Mouse (Mus musculus): Measurements from ENCODE around the gene Prkaa1.
"Not testable (repeated sequence)": the region's sequence is repeated elsewhere in the genome, so short reads cannot be mapped to it uniquely, and the experiment has no call there.

Prkaa1 gene

DNA sequence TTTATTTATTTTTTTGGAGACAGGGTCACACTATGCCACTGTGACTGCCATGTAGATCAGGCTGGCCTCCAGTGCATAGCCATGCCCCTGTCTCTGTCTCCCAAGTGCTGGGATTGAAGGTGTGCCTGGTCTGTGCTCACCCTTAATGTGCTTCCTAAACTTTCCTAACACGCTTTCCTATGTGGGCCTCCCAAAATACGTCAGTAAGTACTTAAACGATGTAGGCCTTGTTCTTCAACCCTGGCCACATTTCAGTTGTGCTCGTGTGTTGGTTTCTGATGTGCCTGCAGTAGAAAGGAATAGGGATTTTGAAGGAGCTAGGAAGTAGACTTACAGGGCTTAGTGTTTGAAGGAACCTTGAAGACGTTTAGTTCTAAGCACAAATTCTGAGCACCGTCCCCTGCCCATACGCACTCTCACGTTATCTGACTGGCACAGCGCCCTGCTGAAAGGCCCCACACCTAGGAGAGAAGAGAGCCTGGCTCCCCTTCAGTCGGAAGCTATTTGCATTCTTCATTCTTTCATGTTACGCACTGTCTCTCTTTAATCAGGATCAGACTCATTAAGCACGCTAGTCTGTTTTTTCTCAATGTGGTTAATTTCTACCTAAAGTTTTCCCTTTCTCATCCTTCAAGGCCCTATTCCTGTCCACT lies 21.6 kb downstream of the Prkaa1 start:
- DNase-seq (ENCODE audit: low spot score in 2 of 2) = no peak

DNA sequence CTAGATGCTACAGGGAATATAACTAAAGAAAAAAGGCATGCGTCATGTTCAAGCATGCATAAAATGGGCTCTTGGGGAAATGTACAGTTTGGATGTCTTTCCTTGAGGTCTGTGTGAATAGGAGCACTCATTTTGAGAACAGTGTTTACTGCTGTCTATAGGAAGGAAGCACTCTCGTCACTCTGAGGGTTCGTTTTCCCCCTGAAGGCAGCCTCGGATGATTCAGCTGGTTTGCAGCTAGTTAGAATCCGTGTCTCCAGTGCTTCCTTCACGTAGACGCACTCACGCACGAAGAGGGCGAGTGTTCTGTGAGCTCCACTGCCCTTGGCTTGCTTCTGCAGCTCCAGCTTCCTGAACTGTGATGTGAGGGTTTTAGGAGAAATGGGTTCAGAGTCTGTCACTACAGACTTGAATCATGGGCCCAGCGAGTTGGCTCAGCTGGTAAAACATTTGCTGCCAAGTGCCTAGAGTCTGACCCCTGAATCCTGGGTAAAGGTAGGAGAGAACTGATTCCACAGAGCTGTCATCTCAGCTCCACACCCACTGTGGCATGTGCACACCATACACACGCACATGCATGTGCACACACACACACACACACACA lies 29.7 kb downstream of the Prkaa1 start:
- DNase-seq (ENCODE audit: low spot score in 2 of 2) = no peak

DNA sequence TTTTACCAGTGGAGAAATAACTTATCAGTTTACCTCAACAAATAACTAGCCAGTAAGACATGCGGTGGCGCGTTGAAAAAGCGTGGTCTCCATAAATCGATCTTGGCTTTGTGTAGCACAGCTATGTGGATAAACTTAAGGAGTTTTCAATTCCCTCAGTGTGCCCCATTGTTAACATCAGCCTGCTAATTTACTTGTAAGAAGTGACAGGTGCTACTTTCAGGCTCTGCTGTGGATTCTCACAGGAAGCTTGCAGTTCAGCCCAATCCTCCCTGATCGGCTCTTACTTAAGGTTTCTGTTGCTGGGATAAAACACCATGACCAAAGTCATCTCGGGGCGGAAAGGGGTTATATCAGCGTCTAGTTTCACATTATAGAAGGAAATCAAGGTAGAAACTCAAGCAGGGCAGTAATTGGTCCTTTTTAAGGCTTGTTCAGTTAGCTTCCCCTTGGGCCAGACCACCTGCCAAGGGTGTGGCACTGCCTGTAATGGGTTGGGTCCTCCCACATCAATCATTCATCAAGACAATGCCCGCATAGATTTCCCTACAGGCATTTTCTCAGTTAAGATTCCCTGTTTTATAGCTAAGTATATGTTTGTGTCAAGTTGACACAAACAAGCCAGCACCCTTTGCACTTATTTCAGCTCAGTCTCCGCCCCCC lies 41.1 kb downstream of the Prkaa1 start:
- DNase-seq (ENCODE audit: low spot score in 2 of 2) = no peak

DNA sequence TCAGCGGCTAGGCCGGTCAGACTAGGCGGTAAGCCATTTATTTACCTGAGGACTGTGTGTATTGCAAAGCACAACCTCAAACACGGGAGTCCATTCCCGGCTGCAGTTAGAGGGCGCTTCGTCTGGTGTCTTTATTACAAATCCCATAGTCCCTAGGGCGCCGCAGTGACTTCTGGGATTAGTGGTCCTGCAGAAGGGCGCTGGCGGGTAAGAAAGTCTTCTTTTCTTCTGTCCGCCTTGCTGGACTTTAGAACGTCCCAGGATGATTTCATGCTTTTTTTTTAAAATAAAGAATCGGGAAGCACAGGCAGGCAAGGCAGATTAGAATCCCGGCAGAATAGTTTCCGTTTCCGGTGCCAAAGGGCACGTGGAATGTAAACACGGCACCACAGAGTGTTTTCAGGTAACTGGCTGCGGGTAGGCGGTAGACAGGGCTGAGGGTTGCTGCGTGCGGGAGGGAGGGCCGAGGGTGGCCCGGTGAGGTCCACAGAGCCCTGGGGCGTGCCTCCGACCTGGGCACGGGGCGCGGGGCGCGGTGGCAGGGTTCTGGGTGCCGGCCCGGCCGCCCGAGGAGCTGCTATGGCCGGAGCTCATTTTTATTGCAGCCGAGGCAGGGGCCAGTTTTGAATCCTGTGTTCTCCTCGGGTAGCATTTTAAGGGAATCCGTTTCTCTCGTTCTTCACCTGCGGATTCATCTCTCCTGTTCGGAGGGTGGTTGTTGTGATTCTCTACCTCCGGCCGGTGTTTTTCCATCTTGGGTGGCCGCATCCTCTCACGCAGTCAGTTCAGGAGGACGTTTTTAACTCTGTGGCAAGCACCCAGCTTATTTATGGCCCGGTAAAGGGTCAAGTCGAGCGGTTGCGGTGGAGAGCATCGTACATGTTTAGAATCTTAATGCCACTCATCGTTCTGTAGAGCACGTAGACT lies 42.0 kb downstream of the Prkaa1 start, which contains the start of gene Ttc33:
Gene Ttc33, plus strand, starts transcription at position 160 of the 927 bp plus-strand sequence.
- peak; percentile 66 for DNase-seq (ENCODE audit: low spot score in 2 of 2)

DNA sequence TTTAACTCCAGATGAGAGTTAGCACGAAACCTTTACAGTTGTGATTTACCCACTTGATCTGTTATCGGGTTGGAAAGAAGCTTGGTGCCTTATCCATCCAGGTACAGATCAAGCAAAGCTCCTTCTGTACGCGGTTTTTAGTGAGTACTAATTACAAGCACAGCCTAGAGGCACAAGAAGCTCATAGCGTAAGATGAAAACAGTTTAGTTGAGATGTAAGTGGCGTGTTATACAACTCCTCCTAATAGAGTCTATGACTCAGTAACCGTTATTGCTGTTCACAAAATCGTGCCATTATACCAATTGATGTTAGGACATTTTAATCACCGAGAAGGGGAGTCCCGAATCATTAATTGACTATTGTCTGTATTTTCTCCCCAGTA lies 42.6 kb downstream of the Prkaa1 start:
- DNase-seq (ENCODE audit: low spot score in 2 of 2) = no peak

DNA sequence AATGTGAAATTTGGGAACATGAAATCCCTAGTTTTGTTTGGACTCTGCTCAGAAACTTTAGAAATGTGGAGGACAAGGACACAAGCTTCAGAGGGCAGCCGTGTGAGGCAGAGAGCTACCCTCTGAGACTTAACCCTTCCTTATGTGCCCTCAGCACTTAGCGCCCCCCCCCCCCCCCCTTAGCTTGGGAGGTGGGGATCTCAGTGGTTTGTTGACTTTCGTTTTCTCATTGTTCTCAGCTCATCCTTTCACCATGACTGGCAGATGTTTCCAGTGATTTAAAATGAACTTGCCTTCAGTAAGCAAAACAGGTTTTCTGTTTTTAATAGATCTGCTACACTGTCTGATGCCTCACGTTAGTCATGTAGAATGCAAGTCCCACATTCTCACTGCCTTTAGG lies 43.5 kb downstream of the Prkaa1 start:
- no peak for DNase-seq (ENCODE audit: low spot score in 2 of 2)

DNA sequence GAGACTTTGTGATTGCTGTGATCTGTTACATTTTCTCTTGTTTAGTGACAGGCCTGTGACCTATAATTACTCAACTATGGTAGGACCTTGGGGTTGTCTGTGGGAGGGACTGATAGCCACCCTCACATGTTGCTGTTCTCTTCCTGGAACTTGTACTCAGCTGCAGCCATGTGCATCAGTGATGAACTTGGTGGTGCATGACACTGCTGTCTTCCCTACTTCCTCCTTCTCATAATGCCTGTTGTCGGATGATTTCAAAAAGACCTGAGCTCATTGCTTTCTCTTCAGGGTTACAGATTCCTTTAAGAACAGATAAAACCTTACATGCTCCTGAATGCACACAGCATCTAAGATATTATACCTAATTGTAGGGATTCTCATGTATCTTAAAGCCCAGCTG lies 44.4 kb downstream of the Prkaa1 start:
- no peak for DNase-seq (ENCODE audit: low spot score in 2 of 2)

DNA sequence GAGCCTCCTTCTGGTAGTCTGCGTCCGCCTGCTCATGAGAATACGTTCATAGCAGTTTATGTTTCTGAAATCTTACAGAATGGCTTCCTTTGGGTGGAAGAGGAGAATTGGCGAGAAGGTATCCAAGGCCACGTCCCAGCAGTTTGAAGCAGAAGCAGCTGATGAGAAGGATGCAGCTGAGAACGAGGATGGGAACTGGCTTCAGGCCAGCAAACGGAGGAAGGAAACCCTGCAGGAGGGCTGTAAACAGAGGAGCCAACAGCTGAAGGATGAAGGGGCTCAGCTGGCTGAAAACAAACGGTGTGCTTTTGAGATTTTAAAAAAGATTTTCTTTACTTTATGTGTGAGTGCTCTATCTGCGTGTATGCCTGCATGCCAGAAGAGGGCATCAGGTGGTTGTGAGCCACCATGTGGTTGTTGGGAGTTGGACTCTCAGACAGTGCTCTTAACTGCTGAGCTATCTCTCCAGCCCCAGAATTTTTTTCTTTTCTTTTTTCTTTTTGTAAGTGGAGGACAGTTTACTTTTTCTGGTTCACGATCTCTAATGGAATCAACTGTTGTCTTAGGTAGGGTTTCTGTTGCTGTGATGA lies 45.9 kb downstream of the Prkaa1 start:
- DNase-seq (ENCODE audit: low spot score in 2 of 2) = peak; percentile 19 to 24

DNA sequence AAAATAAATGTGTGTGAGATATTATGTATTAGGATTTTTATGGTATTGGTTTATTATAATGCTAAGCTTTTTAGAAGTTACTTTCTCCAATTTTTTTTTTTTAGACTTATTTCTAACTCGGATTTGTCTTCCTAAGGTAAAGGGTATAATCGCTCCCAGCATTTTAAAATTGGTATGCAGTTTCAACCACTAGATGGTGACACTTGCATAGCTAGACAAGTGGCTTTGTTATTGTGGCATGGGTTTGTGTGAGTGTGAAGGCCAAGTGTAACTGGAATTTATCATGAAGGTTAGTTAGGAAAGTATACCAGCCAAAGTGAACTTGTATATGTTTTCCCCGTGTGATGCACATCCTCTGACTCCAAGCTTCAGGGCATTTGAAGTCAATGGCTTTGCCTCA lies 50.2 kb downstream of the Prkaa1 start:
- no peak for DNase-seq (ENCODE audit: low spot score in 2 of 2)

DNA sequence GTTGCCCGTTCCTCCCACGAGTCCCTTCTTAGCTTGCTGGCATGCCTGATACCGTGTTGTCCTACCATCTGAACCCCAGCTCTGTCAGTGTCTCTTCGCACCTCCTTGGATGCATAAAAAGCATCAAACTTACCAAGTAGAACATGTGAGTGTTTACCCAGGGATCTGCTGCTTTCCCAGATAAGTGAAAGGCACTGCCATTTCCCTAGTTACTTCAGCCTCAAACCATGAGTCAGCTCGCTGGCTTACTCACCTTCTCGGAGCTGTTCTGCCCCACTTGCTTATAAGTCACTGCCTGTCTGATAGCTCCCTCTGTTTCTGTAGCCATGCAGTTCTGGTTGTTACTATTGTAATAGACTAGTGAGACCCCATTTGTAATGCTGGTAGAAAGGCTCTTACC lies 50.8 kb downstream of the Prkaa1 start:
- DNase-seq (ENCODE audit: low spot score in 2 of 2) = no peak

DNA sequence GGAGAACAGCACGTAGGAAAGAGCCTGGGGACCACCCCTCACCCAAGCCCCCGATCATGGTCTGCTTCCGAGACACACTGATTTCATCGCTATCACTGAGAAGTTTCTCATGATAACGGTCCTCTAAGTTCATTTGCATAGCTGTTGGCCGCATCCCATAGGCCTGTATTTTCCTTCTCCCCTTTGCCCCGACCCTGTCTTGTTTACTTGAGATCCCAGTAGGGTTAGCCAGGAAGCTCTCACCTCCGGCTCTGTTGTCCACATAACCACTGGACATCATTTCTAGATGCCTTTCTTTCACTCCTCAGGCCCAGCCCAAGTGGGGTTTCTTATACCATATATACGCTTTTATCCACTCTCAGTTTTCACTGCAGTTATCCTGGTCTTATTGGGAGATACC lies 51.3 kb downstream of the Prkaa1 start:
- DNase-seq (ENCODE audit: low spot score in 2 of 2) = no peak

DNA sequence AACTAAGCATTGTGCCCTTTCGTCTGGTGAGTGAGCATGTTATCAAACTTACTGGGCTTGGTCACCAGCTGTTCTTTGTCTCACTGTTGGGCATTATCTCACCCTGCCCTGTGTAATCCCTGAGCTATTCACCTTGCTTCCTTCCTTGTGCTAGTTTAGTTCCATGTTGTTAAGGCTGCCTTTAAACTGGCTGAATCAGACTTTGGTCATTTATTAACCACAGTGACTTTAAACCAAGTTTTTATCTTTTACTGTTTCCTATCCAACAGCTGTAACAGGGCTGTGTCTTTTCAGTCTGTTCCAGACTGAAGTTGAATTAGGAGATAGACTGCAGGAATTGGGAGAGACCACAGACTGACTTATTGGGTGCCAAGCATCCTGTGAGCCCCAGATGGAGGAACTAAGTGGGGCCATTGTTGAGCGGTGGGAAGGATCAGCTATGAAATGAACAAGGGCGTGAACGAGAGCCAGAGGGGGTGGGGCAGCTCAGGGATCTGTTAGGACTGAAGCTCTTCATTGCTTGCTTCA lies 52.4 kb downstream of the Prkaa1 start:
- DNase-seq (ENCODE audit: low spot score in 2 of 2) = no peak

DNA sequence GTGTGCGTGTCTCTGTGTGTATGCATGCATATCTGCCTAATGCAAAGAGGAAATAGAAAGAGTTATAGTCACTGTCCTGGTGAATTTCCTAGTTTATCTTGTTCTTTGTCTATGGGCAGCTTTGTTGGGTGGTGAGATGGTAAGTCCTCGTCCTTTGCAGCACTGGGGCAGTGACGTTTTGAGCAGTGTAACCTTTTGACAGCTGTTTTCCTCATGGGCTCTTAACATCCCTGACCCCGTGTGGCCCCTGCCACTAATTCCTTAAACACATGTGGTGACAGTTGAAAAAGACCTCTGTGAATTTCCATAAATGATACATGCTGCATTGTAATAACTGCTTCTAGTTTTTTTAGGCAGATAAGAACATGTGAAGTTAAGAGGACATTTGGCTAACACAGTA lies 53.0 kb downstream of the Prkaa1 start:
- DNase-seq (ENCODE audit: low spot score in 2 of 2) = no peak

DNA sequence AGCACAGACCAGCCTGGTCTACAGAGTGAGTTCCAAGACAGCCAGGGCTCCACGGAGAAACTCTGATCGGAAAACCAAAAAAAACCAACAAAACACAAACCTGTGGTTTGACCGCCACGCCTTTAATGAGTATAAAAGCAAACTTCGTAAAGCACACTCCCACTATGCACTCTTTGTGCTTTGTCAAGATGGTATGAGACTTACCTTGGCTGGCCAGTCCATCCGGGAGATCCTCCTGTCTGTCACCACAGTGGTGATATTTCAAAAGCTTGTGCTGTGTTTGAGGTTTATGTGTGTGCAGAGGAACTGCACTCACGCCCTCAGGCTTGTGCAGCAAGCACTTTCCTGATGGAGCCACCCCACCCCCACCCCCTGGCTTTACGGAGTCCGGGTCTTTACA lies 61.6 kb downstream of the Prkaa1 start:
- DNase-seq (ENCODE audit: low spot score in 2 of 2) = no peak

DNA sequence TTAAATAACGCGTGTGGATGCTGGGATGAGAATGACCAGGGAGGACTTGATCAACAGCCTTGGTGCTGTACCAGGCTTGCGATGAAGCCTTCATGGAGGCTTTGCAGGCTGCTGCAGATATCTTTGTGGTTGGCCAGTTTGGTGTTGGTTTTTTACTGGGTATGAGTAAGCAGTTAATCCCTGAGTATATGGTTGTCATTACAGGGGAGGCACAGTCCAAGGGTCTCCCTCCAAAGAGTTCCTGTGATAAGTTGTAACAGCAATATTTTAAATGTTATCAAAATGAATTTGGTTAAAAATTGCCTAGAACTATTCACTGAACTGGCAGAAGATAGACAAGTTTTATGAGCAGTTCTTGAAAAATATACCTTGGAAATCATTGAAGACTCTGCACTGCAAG lies 65.5 kb downstream of the Prkaa1 start:
- DNase-seq (ENCODE audit: low spot score in 2 of 2) = no peak

DNA sequence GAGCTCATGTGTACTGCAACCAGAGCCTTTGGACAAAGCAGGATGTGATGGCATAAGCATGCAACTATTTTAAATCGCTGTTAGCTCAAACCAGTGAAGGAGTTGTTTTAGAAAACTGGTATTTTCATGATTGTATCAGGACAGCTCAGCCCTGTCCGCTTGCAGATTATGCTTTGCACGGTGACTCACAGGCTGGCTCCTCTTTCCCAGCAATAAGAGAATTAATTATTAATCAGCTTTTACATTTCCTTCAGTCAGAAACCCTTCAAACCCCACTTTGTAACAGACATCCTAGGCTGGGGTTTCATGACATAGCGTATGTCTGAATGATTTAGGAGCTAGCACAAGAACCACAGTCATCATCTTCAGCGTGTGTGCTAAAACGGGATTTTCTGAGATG lies 76.8 kb downstream of the Prkaa1 start:
- DNase-seq (ENCODE audit: low spot score in 2 of 2) = no peak

DNA sequence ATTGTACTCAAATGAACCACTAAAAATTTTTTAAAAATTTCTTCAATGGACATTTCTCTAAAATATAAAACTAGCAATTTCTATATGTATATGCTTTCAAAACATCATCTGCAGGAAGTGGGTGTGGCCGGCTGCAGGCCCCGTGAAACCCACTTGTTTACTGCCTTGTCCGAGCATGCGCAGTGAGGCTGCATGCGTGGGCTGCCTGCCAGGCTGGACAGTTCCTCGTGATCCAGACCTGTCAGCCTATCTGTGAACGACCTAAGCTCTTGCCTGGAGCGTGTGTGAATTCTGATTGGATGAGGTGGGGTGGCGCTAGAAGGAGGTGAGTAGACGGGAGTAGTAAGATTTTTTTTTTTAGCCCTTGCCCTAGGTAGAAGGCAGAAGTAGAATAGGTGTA lies 87.1 kb downstream of the Prkaa1 start:
- not testable (repeated sequence) for DNase-seq (ENCODE audit: low spot score in 2 of 2)
